Mouse (Mus musculus): ENCODE measurements around the gene H2-Q7. TPM values are rescaled to one million over a fixed set of nuclear protein-coding genes. Genes with fewer than 3 reads are reported as not detected.
A peak's percentile ranks its signal among the peaks of the same experiment; 100 is the strongest.
"Not testable (repeated sequence)": the region's sequence is repeated elsewhere in the genome, so short reads cannot be mapped to it uniquely, and the experiment has no call there.

H2-Q7 gene
- polyA plus RNA-seq, 1 experiment from 2014 or later, result 2.5 TPM

DNA sequence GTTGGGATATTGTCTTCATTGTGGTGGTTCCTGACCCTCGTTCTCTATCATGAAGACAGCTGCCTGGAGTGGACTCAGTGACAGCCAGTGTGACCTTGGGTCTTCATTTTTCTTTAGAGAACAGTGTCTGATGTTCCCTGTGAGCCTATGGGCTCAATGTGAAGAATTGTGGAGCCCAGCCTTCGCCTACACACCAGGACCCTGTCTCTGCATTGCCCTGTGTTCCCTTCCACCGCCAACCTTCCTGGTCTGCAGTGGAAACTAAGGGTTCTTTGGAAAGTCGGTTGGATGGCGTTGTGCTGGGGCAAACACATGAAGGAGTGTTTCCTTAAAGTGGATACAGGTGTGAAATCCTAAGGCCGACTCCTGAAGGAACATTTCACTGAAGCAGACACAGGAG is 10.1 kb upstream of the H2-Q7 start:
- not testable (repeated sequence) for H3K9ac ChIP-seq (replicated peaks; ENCODE audit: low read length); DNase-seq; H3K4me3 ChIP-seq (replicated peaks; ENCODE audit: low read depth, low read length); H3K9me3 ChIP-seq (ENCODE audit: control insufficient read depth, low read length); ATAC-seq (ENCODE audit: low FRiP score, low TSS enrichment); H3K27ac ChIP-seq (replicated peaks; ENCODE audit: low read depth, low read length); H3K4me1 ChIP-seq (ENCODE audit: control insufficient read depth, insufficient read depth, low read length); H3K36me3 ChIP-seq (ENCODE audit: control insufficient read depth, insufficient read depth, low read length); H3K27me3 ChIP-seq (ENCODE audit: control insufficient read depth, insufficient read depth, low read length); H3K4me2 ChIP-seq (ENCODE audit: low read length)
- 91% methylated on average over 6 of the region's 6 CpGs for WGBS

DNA sequence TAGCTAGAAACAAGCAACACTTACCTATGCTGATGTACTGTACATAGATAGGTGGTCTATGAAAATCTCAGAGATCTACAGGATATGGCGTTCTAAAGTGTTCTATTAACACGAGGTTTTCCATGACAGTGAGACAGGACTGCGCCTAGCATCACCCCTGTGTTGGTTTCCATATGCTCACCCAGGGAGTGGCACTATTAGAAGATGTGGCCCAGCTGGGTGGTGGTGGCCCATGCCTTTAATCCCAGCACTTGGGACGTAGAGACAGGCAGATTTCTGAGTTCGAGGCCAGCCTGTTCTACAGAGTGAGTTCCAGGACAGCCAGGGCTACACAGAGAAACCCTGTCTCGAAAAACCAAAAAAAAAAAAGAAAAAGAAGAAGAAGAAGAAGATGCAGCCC is 8.3 kb upstream of the H2-Q7 start:
- not testable (repeated sequence) for H3K9me3 ChIP-seq (ENCODE audit: control insufficient read depth, low read length); H3K36me3 ChIP-seq (ENCODE audit: control insufficient read depth, insufficient read depth, low read length); H3K4me3 ChIP-seq (replicated peaks; ENCODE audit: low read depth, low read length); DNase-seq; ATAC-seq (ENCODE audit: low FRiP score, low TSS enrichment); H3K9ac ChIP-seq (replicated peaks; ENCODE audit: low read length); H3K4me1 ChIP-seq (ENCODE audit: control insufficient read depth, insufficient read depth, low read length); H3K27ac ChIP-seq (replicated peaks; ENCODE audit: low read depth, low read length); H3K27me3 ChIP-seq (ENCODE audit: control insufficient read depth, insufficient read depth, low read length); H3K4me2 ChIP-seq (ENCODE audit: low read length)
- WGBS, result 79% methylated on average over 6 of the region's 6 CpGs

DNA sequence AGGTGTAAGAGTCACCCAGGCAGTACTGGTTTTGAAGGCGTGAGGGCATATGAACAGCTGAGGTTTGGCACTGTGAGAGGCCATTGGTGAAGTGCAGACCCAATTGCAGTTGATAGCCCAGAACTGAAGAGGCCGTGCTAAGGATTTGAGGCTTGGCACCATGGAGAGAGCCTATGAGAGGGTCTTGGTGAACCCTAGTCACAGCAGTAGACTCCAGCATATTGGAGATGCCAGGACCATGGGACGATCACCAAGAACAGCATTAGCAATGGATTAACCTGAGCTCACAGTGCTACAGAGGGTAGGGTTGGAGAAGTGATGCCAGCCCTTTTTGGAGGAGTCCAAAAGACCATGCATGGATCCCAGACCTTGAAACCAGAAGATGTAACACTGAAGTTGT is 6.8 kb upstream of the H2-Q7 start:
- not testable (repeated sequence) for H3K9ac ChIP-seq (replicated peaks; ENCODE audit: low read length); H3K4me3 ChIP-seq (replicated peaks; ENCODE audit: low read depth, low read length); H3K9me3 ChIP-seq (ENCODE audit: control insufficient read depth, low read length); H3K4me1 ChIP-seq (ENCODE audit: control insufficient read depth, insufficient read depth, low read length); H3K4me2 ChIP-seq (ENCODE audit: low read length); DNase-seq; H3K27ac ChIP-seq (replicated peaks; ENCODE audit: low read depth, low read length); H3K27me3 ChIP-seq (ENCODE audit: control insufficient read depth, insufficient read depth, low read length); ATAC-seq (ENCODE audit: low FRiP score, low TSS enrichment); H3K36me3 ChIP-seq (ENCODE audit: control insufficient read depth, insufficient read depth, low read length)
- 88% methylated on average over 2 of the region's 3 CpGs for WGBS

DNA sequence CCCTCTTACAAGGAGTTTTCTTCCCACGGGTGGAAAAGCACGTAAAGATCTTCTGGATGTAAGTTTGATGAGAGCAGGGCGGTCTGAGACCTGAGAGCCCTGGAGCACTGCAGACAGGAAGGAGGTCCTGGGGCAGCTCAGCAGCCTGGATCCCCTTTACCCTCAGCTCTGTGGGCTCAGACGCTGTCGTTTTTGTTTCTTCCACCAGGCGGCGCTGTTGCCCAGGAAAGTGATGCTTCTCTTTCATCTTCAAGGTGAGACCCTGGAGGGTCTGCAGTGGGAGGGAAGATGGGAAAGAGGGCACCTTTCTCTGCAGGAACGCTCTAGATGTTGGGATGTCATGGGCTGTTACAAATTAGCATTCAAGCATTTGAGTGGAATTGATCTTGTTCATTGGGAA is 4.1 kb upstream of the H2-Q7 start:
- H3K9ac ChIP-seq (replicated peaks; ENCODE audit: low read length); H3K9me3 ChIP-seq (ENCODE audit: control insufficient read depth, low read length); H3K36me3 ChIP-seq (ENCODE audit: control insufficient read depth, insufficient read depth, low read length); H3K27me3 ChIP-seq (ENCODE audit: control insufficient read depth, insufficient read depth, low read length); H3K4me3 ChIP-seq (replicated peaks; ENCODE audit: low read depth, low read length); H3K27ac ChIP-seq (replicated peaks; ENCODE audit: low read depth, low read length); H3K4me2 ChIP-seq (ENCODE audit: low read length); H3K4me1 ChIP-seq (ENCODE audit: control insufficient read depth, insufficient read depth, low read length); ATAC-seq (ENCODE audit: low FRiP score, low TSS enrichment): not testable (repeated sequence)
- 7% methylated on average over 8 of the region's 8 CpGs for WGBS
- DNase-seq, result peak; percentile 64

DNA sequence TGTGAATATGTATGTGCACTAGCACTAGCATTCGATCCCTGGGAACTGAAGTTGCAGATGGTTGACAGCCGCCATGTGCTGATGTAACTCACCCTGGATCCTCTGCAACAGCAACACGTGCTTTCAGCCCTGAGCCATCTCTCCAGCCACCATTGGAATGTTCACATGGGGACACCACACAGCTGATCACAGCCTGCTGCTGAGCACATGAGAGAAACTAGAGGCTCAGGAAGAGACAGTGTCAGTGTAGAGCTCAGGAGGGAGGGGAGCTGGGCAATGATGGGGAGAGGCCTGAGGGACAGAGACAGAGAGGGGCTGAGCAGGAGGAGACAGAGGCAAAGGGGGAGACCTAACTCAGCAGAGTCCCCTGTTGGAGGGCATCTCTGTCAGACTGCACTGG is 3.4 kb upstream of the H2-Q7 start:
- not testable (repeated sequence) for H3K27ac ChIP-seq (replicated peaks; ENCODE audit: low read depth, low read length); H3K9ac ChIP-seq (replicated peaks; ENCODE audit: low read length); H3K36me3 ChIP-seq (ENCODE audit: control insufficient read depth, insufficient read depth, low read length); H3K27me3 ChIP-seq (ENCODE audit: control insufficient read depth, insufficient read depth, low read length); H3K4me3 ChIP-seq (replicated peaks; ENCODE audit: low read depth, low read length); ATAC-seq (ENCODE audit: low FRiP score, low TSS enrichment); H3K4me2 ChIP-seq (ENCODE audit: low read length); H3K9me3 ChIP-seq (ENCODE audit: control insufficient read depth, low read length); DNase-seq; H3K4me1 ChIP-seq (ENCODE audit: control insufficient read depth, insufficient read depth, low read length)
- 76% methylated on average over 3 of the region's 3 CpGs for WGBS

DNA sequence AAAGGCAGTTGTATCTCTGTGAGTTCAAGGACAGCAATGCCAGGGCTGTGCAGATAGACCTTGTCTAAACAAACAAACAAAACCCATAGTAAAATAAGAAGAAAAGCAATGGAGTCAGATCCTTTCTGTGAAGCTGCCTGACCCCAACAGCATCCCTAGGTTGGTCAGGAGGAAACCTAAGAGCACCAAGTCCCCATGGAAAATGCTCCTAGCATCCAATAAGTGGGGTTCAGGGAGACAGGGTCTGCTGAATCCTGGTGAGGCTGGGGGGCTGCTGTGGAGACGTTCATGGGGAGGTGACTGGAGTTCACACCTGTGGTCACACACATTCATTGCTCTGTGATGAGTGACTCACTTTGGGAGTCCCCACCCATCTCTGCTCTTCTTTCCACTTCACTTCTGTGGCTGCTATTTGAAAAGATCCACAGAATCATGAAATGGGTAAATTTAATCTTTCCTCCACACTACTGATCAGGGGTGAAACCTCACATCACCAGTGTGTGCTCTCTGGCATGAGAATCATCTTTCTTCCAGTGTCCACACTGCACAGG is 1.5 kb upstream of the H2-Q7 start:
- H3K9ac ChIP-seq (replicated peaks; ENCODE audit: low read length); ATAC-seq (ENCODE audit: low FRiP score, low TSS enrichment); H3K4me1 ChIP-seq (ENCODE audit: control insufficient read depth, insufficient read depth, low read length); DNase-seq; H3K27me3 ChIP-seq (ENCODE audit: control insufficient read depth, insufficient read depth, low read length); H3K27ac ChIP-seq (replicated peaks; ENCODE audit: low read depth, low read length); H3K4me3 ChIP-seq (replicated peaks; ENCODE audit: low read depth, low read length); H3K9me3 ChIP-seq (ENCODE audit: control insufficient read depth, low read length); H3K36me3 ChIP-seq (ENCODE audit: control insufficient read depth, insufficient read depth, low read length); H3K4me2 ChIP-seq (ENCODE audit: low read length): not testable (repeated sequence)
- WGBS, result 81% methylated on average over 1 of the region's 1 CpGs

DNA sequence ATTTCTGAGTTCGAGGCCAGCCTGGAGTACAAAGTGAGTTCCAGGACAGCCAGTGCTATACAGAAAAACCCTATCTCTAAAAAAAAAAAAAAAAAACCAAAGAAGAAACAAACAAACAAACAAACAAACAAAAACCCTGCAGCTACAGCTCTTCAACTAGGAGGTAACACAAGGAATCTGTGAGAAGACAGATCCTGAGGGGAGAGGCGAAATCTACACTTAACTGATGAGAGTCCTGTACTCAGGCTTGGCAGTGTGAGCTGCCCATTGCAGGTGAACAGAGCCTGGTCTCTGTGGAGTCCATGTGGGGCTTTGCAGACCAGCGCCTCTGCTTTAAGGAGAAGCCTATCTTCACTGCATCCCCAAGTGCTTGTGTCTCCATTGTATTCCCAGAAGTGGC is 560 bp upstream of the H2-Q7 start:
- H3K4me1 ChIP-seq (ENCODE audit: control insufficient read depth, insufficient read depth, low read length); H3K27me3 ChIP-seq (ENCODE audit: control insufficient read depth, insufficient read depth, low read length); H3K36me3 ChIP-seq (ENCODE audit: control insufficient read depth, insufficient read depth, low read length); H3K9ac ChIP-seq (replicated peaks; ENCODE audit: low read length); H3K9me3 ChIP-seq (ENCODE audit: control insufficient read depth, low read length); DNase-seq; H3K27ac ChIP-seq (replicated peaks; ENCODE audit: low read depth, low read length); ATAC-seq (ENCODE audit: low FRiP score, low TSS enrichment); H3K4me3 ChIP-seq (replicated peaks; ENCODE audit: low read depth, low read length); H3K4me2 ChIP-seq (ENCODE audit: low read length): not testable (repeated sequence)
- WGBS, result 90% methylated on average over 1 of the region's 3 CpGs

DNA sequence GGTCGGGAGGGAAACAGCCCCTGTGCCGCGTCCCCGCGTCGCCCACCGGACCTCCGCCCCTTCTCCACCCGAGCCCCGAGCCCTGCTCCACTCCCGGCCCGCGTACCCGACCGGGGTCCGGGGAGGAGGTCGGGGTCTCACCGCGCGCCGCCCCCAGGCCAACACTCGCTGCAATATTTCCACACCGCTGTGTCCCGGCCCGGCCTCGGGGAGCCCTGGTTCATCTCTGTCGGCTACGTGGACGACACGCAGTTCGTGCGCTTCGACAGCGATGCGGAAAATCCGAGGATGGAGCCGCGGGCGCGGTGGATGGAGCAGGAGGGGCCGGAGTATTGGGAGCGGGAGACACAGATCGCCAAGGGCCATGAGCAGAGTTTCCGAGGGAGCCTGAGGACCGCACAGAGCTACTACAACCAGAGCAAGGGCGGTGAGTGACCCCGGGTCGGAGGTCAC is 366 bp downstream of the H2-Q7 start:
- H3K9me3 ChIP-seq (ENCODE audit: control insufficient read depth, low read length); H3K27me3 ChIP-seq (ENCODE audit: control insufficient read depth, insufficient read depth, low read length); H3K27ac ChIP-seq (replicated peaks; ENCODE audit: low read depth, low read length); H3K4me1 ChIP-seq (ENCODE audit: control insufficient read depth, insufficient read depth, low read length); H3K36me3 ChIP-seq (ENCODE audit: control insufficient read depth, insufficient read depth, low read length): not testable (repeated sequence)
- DNase-seq (peak; percentile 63), ATAC-seq (ENCODE audit: low FRiP score, low TSS enrichment) (peak; percentile 55; the same call in 1 of the 2 replicates)
- H3K9ac ChIP-seq (replicated peaks; ENCODE audit: low read length), result peak overlapping the region; percentile 41; the same call in 1 of the 2 replicates
- WGBS, result 1% methylated on average over 40 of the region's 48 CpGs
- peak overlapping the region; percentile 70 for H3K4me2 ChIP-seq (ENCODE audit: low read length)
- peak overlapping the region; percentile 42 for H3K4me3 ChIP-seq (replicated peaks; ENCODE audit: low read depth, low read length)

DNA sequence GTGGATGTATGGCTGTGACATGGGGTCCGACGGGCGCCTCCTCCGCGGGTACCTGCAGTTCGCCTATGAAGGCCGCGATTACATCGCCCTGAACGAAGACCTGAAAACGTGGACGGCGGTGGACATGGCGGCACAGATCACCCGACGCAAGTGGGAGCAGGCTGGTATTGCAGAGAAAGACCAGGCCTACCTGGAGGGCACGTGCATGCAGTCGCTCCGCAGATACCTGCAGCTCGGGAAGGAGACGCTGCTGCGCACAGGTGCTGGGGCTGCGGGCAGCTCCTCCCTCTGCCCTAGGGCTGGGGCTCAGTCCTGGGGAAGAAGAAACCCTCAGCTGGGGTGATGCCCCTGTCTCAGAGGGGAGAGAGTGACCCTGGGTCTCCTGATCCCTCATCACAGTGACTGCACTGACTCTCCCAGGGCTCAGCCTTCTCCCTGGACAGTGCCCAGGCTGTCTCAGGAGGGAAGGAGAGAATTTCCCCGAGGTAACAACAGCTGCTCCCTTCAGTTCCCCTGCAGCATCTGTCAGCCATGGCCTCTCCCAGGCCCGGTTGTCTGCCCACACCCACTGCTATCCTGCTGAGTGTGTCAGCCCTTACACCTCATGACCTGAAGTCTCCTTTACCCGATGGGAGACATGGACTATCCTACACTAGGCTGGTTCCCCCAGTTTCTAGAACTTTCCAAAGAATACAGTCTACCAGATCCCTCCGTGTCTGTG is 1.1 kb downstream of the H2-Q7 start:
- not testable (repeated sequence) for H3K4me2 ChIP-seq (ENCODE audit: low read length); H3K9ac ChIP-seq (replicated peaks; ENCODE audit: low read length); H3K27me3 ChIP-seq (ENCODE audit: control insufficient read depth, insufficient read depth, low read length); H3K27ac ChIP-seq (replicated peaks; ENCODE audit: low read depth, low read length); DNase-seq; H3K4me1 ChIP-seq (ENCODE audit: control insufficient read depth, insufficient read depth, low read length); ATAC-seq (ENCODE audit: low FRiP score, low TSS enrichment); H3K4me3 ChIP-seq (replicated peaks; ENCODE audit: low read depth, low read length); H3K36me3 ChIP-seq (ENCODE audit: control insufficient read depth, insufficient read depth, low read length); H3K9me3 ChIP-seq (ENCODE audit: control insufficient read depth, low read length)
- WGBS, result 53% methylated on average over 27 of the region's 27 CpGs
